Mouse (Mus musculus) hindbrain, embryonic 14.5 days (tissue): ENCODE measurements around the gene Ptprg. TPM values are rescaled to one million over a fixed set of nuclear protein-coding genes. Genes with fewer than 3 reads are reported as not detected.

Experiments used
- ATAC-seq: fragments of 200-750 bp; cut with Nextera tagmentation; 2 replicates; pipeline ENCODE4 v1.8.0; 2017; ENCODE audit warnings: moderate number of reproducible peaks, mild to moderate bottlenecking, moderate TSS enrichment, moderate library complexity; ENCODE audit not compliant: low FRiP score
- DNase-seq: peaks from one replicate; pipeline ENCODE4 v3.0.0-alpha.2; 2015; ENCODE audit warnings: low spot score
- H3K27ac ChIP-seq: fragments of 300-500 bp; sonication (generic); 2 replicates; pipeline ENCODE4 v1.5.1; 2014; ENCODE audit warnings: mild to moderate bottlenecking, moderate library complexity
- H3K27me3 ChIP-seq: fragments of 300-500 bp; sonication (generic); 2 replicates; pipeline ENCODE4 v1.6.1; 2014; ENCODE audit warnings: mild to moderate bottlenecking, low read length, mixed read lengths; ENCODE audit not compliant: control insufficient read depth, insufficient read depth
- H3K36me3 ChIP-seq: fragments of 300-500 bp; sonication (generic); replicated peaks from 2 replicates; pipeline ENCODE4 v1.6.1; 2014; ENCODE audit not compliant: control insufficient read depth, insufficient read depth
- H3K4me1 ChIP-seq: fragments of 300-500 bp; sonication (generic); replicated peaks from 2 replicates; pipeline ENCODE4 v1.6.1; 2014; ENCODE audit warnings: antibody characterized with exemption, low read length, mixed read lengths; ENCODE audit not compliant: control insufficient read depth, insufficient read depth
- H3K4me2 ChIP-seq: fragments of 300-500 bp; sonication (generic); replicated peaks from 2 replicates; pipeline ENCODE4 v1.6.1; 2014; ENCODE audit warnings: mild to moderate bottlenecking, moderate library complexity
- H3K4me3 ChIP-seq: fragments of 300-500 bp; sonication (generic); replicated peaks from 2 replicates; pipeline ENCODE4 v1.5.1; 2014; ENCODE audit warnings: mild to moderate bottlenecking, low read length
- H3K9ac ChIP-seq: fragments of 300-500 bp; sonication (generic); 2 replicates; pipeline ENCODE4 v1.6.1; 2014
- H3K9me3 ChIP-seq: fragments of 300-500 bp; sonication (generic); 2 replicates; pipeline ENCODE4 v1.6.1; 2016; ENCODE audit warnings: low read length; ENCODE audit not compliant: control insufficient read depth
- WGBS: fragments of 180-500 bp; shearing (Covaris S2); extraction: QIAGEN DNeasy Blood & Tissue Kit; methylation state at CpG from one replicate; pipeline ENCODE4 v1.1.7; 2014; 5-methylcytosine and 5-hydroxymethylcytosine counted together
- polyA plus RNA-seq: library from polyadenylated mRNA; unstranded; fragments of >200 nt; fragmentation: Nextera tagmentation; extraction: Ambion mirVana; gene quantifications from 2 replicates; pipeline ENCODE4 v1.2.1, GENCODE M21; 2014

Gene Ptprg
- polyA plus RNA-seq, 1 experiment from 2014 or later, result 49.0 TPM

GRCm38 (mm10) chr14:11871752-11872344 is 318.5 kb downstream of the Ptprg start:
- Histone ChIP-seq H3K36me3 (no peaks in the 10 kb centered on the region), H3K27ac (no peak overlapping the region), H3K9me3 (no peaks in the 10 kb centered on the region), H3K9ac (no peak overlapping the region), H3K4me3 (no peak overlapping the region), H3K27me3 (no peaks in the 10 kb centered on the region), H3K4me2 (no peak overlapping the region), H3K4me1 (peaks cover 24% of the 10 kb centered on the region)
- WGBS, result 55% methylated on average over 8 of the region's 8 CpGs
- no peak for DNase-seq
- ATAC-seq, result no peak

GRCm38 (mm10) chr14:11874266-11874665 is 320.9 kb downstream of the Ptprg start:
- ATAC-seq, result no peak
- Histone ChIP-seq H3K4me3 (no peak overlapping the region), H3K4me1 (peaks cover 33% of the 10 kb centered on the region), H3K27ac (no peak overlapping the region), H3K9ac (no peak overlapping the region), H3K4me2 (no peak overlapping the region), H3K27me3 (no peaks in the 10 kb centered on the region), H3K9me3 (no peaks in the 10 kb centered on the region), H3K36me3 (no peaks in the 10 kb centered on the region)
- no peak for DNase-seq
- WGBS, result 93% methylated on average over 6 of the region's 6 CpGs

- DNase-seq (peak; percentile 56), ATAC-seq (peak; percentile 86)
- Histone ChIP-seq H3K4me3 (no peak overlapping the region), H3K9ac (no peak overlapping the region), H3K4me2 (no peak overlapping the region), H3K27me3 (no peaks in the 10 kb centered on the region), H3K27ac (peak overlapping the region; percentile 76), H3K36me3 (no peaks in the 10 kb centered on the region), H3K4me1 (peaks cover 43% of the 10 kb centered on the region), H3K9me3 (no peaks in the 10 kb centered on the region)
- 54% methylated on average over 11 of the region's 11 CpGs for WGBS
Measured at GRCm38 (mm10) chr14:11874960-11875889, 321.9 kb downstream of the Ptprg start.

- Histone ChIP-seq H3K27ac (no peak overlapping the region), H3K9me3 (no peaks in the 10 kb centered on the region), H3K9ac (no peak overlapping the region), H3K27me3 (no peaks in the 10 kb centered on the region), H3K4me3 (no peak overlapping the region), H3K4me2 (no peak overlapping the region), H3K4me1 (peaks cover 32% of the 10 kb centered on the region), H3K36me3 (no peaks in the 10 kb centered on the region)
- 89% methylated on average over 3 of the region's 3 CpGs for WGBS
- no peak for ATAC-seq
- no peak for DNase-seq
Measured at GRCm38 (mm10) chr14:11881082-11881481, 327.8 kb downstream of the Ptprg start.

GRCm38 (mm10) chr14:11883142-11883921 is 330.0 kb downstream of the Ptprg start:
- Histone ChIP-seq H3K27me3 (no peaks in the 10 kb centered on the region), H3K27ac (no peak overlapping the region), H3K4me3 (no peak overlapping the region), H3K9me3 (no peaks in the 10 kb centered on the region), H3K4me1 (peaks cover 31% of the 10 kb centered on the region), H3K9ac (no peak overlapping the region), H3K4me2 (no peak overlapping the region), H3K36me3 (no peaks in the 10 kb centered on the region)
- 26% methylated on average over 10 of the region's 10 CpGs for WGBS
- DNase-seq (no peak), ATAC-seq (peak; percentile 58; the same call in 1 of the 2 replicates)

GRCm38 (mm10) chr14:11883995-11884394 is 330.7 kb downstream of the Ptprg start:
- no peak for ATAC-seq
- no peak overlapping the region for H3K9ac ChIP-seq
- peaks cover 26% of the 10 kb centered on the region for H3K4me1 ChIP-seq
- no peak overlapping the region for H3K4me3 ChIP-seq
- H3K27me3 ChIP-seq, result no peaks in the 10 kb centered on the region
- H3K9me3 ChIP-seq, result no peaks in the 10 kb centered on the region
- 66% methylated on average over 5 of the region's 5 CpGs for WGBS
- DNase-seq, result no peak
- no peaks in the 10 kb centered on the region for H3K36me3 ChIP-seq
- peak overlapping the region; percentile 54; the same call in 1 of the 2 replicates for H3K27ac ChIP-seq
- no peak overlapping the region for H3K4me2 ChIP-seq

- H3K4me1 ChIP-seq, result peaks cover 10% of the 10 kb centered on the region; the same call in 1 of the 2 replicates
- WGBS, result 84% methylated on average over 3 of the region's 3 CpGs
- no peak overlapping the region for H3K4me2 ChIP-seq
- DNase-seq (no peak), ATAC-seq (no peak)
- no peaks in the 10 kb centered on the region for H3K9me3 ChIP-seq
- H3K27ac ChIP-seq, result no peak overlapping the region
- H3K4me3 ChIP-seq, result no peak overlapping the region
- no peaks in the 10 kb centered on the region for H3K27me3 ChIP-seq
- no peak overlapping the region for H3K9ac ChIP-seq
- no peaks in the 10 kb centered on the region for H3K36me3 ChIP-seq
Measured at GRCm38 (mm10) chr14:11886417-11886816, 333.1 kb downstream of the Ptprg start.

- H3K27ac ChIP-seq, result no peak overlapping the region
- no peaks in the 10 kb centered on the region for H3K27me3 ChIP-seq
- H3K9ac ChIP-seq, result no peak overlapping the region
- no peak overlapping the region for H3K4me2 ChIP-seq
- H3K36me3 ChIP-seq, result no peaks in the 10 kb centered on the region
- ATAC-seq (no peak), DNase-seq (no peak)
- H3K4me1 ChIP-seq, result no peaks in the 10 kb centered on the region
- H3K4me3 ChIP-seq, result no peak overlapping the region
- no peaks in the 10 kb centered on the region for H3K9me3 ChIP-seq
- 73% methylated on average over 3 of the region's 3 CpGs for WGBS
Measured at GRCm38 (mm10) chr14:11890890-11891289, 337.6 kb downstream of the Ptprg start.

- H3K36me3 ChIP-seq, result no peaks in the 10 kb centered on the region
- no peaks in the 10 kb centered on the region for H3K27me3 ChIP-seq
- no peak overlapping the region for H3K4me2 ChIP-seq
- no peak; the same call in 1 of the 2 replicates for ATAC-seq
- no peak overlapping the region for H3K9ac ChIP-seq
- 46% methylated on average over 9 of the region's 9 CpGs for WGBS
- DNase-seq, result no peak
- no peak overlapping the region for H3K4me3 ChIP-seq
- H3K27ac ChIP-seq, result no peak overlapping the region
- H3K9me3 ChIP-seq, result no peaks in the 10 kb centered on the region
- no peaks in the 10 kb centered on the region for H3K4me1 ChIP-seq
Measured at GRCm38 (mm10) chr14:11892621-11893020, 339.3 kb downstream of the Ptprg start.
